Mouse (Mus musculus): Measurements from ENCODE around the gene Tmeff1.

Gene Tmeff1

DNA sequence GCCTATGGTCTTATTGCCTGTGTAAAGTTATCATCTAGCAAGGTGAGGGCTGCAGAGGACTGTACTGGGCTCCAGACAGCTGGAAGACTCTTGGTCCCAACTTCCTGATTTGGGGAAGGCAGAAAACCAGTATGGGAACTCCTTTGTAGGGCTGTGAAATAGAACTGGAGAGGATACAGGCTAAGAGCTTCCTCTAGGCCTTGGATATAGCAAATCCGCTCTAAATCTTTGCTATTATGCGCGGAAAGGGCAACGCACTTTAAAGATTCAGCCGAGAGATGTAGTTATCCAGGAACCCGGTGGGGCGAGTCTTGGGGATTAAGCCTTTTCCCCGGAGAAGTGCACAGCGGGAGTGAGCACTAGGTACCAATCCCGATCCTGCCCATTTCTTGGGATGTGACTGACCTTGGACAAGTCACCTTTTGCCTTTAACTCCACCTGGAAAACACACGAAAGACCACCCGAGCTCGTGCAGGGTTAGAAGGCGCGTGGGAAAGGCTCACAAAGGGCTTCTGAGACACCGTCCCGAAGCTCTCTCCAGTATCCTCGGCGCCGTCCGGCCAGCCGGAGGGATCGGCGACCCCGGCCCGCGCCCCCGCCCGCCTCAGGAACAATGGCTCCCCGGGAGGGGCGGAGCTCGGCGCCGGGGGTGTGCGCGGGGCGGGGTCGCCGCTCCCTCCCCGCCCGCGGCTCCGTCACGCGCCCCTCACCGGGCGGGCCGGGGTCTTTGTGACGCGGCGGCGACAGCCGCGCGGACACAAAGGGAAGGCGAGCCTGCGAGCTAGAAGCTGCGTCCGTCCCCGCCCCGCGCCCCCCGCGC, at the start of gene Tmeff1:
TSS of gene Tmeff1 (plus strand) at position 754 of the 820 bp plus-strand sequence.
- DNase-seq (ENCODE audit: low spot score) = no peak

DNA sequence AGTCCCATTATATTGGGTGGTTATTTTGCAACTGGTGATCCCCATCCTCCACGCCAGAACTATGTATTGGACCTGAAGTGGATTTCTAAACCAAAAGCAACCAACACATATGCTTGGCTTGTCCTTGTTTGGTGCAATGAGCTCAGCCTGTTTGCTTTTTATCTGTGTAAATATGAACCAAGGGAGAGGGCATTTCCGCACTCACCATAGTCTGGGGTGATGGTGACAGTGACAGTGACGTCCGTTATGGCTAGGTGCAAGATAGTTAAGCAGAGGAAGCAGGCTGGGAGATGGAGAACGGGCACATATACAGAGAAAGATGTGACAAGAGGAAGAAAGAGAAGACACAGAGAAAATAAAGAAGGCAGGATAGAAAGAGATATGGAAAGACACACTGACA, 48.7 kb upstream of the Tmeff1 start:
- DNase-seq (ENCODE audit: low spot score) = no peak

DNA sequence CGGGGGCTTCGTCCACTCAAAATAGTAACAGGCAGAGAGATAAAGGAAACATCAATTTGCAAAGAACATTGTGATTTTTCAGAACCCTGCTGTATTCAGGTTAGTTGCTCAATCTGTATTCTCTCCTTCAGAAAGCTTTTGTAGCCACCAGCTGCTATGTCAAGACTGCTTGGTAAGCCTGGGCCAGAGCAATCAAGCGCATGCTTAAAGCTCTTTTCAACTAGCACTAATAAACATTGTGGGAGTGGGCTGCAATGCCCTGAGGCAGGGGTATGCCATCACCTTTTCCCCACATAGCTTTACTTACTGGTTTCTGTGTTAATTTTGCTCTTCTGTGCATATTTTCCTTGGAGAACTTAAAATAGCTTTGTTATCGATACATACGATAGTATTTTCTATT, 48.0 kb upstream of the Tmeff1 start:
- DNase-seq (ENCODE audit: low spot score) = no peak

DNA sequence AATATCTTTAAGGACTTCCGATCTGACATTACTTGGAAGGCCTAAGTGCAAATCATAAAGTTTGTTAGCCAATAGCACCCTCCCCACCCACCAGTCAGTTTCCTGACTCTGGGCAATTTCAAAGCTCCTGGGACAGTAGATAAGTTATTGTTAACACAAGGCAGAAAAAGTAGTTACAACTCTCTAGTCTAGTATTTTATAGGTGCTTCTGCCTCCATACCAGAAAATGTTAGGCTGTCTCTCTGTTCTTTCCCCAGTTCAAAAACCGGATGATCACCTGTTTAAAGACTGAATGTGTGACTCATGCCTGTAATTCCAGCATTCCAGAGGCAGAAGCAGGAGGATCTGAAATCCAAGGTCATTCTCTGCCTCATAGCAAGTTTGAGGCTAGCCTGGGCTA, 46.4 kb upstream of the Tmeff1 start:
- DNase-seq (ENCODE audit: low spot score) = no peak

DNA sequence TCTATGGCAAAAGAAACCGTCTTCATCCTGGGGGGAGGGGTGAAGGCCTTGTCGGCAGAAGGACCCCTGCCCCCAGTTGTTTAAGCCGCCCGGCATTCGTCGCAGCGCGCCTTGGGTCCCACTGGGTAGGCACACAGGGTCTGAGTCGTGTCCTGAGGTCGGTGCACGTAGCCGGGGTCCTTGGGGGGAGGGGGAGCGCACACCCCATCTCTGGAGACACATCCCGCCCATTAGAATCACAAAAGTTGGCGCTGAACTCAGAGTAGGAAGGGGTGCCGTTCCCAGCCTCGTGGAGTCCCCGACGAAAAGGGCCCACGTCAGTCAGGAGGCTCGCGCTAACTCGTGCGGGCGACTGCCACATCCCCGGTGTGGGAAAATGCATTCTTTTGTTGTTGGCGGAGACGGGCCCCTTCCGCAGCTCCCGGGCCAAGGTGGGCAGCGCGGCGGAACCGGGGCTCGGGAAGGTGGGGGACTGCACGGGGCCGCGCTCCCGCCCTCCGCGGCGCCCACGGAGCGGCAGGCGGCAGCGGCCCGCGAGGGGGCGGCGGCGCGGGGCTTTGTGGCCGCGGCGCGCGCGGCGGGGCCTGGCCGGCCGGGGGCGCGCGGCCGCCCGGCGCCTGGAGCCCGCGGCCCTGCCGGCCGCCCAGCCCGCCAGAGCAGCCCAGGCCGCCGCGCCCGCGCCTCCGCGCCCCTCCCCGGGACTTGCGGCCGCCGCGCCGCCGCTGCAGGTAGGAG, 45.0 kb upstream of the Tmeff1 start, which contains the start of gene Msantd3:
TSS of gene Msantd3 (plus strand) at position 95 of the 735 bp plus-strand sequence.
- peak; percentile 11 for DNase-seq (ENCODE audit: low spot score)

DNA sequence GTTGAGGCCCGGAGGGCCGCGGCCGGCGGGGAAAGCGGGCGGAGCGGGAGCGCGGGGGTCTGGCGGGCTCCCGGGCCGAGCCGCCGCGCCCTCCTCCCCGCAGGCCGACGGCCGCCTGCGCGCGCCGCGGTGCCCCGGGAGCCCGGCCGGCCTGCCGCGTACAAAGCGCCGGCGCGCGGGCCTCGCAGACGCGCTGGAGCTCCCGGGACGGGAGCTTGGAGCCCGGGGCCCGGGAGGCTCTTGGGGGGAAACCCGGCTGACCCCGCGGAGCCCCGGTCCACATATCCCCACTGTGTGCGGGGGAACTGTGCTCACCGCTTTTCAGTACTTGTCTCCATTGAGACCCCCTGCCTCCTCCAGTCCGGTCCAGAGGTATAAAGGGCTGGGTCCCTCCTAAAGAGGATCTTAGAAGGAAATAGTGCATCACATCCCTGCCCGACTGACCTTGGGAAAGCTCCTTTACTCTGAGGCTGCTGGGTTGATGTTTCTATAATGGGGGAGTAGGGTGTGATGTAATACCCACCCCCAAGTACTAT, 44.3 kb upstream of the Tmeff1 start:
- no peak for DNase-seq (ENCODE audit: low spot score)

DNA sequence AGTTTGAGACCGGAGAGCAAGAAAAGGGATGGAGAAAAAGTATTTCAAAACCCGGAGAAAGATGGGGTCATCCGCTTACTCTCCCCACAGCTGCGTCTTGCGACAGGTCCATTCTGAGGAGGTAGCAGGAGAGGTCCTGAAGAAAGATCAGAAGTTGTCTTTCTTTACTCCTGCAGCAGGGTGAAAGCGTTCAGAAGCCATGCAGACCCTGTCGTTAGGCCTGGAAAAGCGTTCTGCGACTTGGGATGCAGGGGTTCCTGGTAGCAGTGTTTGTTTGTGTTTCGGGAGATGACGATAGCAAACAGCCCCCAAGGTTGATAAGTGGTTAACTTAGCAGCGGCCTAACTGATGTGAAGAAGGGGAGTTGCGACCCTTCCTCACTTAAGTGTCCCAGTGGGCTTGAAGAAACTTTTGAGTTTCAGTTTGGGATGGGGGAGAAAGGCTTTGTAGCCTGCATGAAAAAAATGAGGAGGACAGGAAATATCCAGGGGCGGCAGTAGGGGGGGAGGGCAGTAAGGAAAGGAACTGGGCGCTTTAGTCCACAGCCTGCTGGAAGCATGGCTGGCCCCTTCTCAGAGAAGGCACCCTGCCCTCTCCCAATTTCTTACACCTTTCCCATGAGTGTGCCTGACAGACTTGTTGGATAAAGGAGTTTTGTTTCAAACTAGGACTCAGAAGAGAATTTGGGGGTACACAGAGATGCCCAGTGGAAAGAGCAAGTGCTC, 43.3 kb upstream of the Tmeff1 start:
- no peak for DNase-seq (ENCODE audit: low spot score)

DNA sequence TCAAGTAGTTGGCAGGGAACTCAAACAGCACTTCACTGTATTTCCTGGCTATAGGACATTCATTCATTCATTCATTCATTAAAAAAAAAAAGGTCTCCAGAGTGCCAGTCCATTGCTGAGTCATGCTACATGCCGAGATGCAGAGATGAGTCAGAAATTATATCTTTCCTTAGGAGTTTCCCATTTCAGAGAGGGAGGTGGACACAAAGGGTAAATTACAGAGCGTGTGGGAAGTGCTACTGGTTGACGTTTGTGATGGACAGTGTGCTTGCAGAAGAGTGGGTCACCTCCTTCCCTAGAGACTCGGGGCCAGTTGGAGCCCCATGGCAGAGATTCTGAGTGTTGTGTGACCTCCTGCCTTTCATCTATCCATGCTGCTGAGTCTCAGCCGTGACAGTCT, 42.6 kb upstream of the Tmeff1 start:
- DNase-seq (ENCODE audit: low spot score) = no peak

DNA sequence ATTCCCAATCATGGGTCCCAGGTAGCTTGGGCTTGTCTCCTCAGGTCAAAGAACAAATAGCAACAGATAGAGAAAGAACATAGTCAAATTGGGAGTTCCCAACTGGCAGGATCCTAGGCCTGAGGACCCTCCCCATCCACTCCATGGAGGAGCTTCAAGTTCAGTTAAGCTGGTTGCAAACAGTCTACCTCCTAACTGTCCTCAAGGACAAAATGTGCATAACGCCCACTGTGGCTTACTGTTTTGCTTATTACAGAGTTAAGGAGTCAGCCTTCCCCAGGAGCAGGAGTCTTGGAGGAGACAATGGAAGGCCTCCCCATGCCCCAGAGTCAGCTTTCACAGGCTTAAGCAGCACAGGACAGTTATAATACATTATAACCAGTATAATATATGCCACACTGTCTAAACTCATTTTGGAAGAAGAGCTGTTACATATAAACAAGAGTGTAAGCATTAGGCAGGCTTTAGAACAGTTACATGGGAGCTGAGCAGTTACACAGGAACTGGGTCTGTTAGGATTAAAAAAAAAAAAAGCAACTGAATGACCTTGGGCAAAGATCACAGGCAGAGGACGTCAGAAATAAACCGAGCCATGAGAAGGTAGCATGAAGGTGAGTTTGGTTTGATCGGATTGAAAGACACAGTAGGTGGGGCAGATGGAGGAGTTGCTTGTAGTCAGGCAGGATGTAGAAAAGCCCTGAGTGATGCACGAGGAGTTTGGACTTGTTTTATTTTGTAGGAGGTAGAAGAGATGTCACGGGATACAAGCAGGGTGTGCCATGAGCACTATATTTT, 41.7 kb upstream of the Tmeff1 start:
- no peak for DNase-seq (ENCODE audit: low spot score)

DNA sequence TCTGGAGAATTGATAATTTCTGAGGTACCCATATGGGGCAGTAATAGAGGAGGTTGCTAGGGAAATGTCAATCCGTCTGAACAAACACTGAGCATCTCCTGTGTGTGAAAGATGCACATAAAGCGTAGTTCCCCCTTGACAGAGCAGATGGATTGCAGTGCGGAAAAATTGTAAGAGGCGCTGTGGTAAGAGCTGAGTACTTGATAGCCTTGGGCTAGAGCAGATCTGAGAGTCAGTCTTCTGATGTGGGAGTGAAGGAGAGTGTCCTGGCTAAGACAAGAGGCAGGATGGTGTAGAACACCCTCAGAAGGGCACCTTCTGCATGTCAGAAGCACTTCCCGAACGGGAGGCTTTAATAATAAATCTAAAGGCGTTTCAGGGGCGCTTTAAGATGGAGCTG, 40.8 kb upstream of the Tmeff1 start:
- DNase-seq (ENCODE audit: low spot score) = no peak

DNA sequence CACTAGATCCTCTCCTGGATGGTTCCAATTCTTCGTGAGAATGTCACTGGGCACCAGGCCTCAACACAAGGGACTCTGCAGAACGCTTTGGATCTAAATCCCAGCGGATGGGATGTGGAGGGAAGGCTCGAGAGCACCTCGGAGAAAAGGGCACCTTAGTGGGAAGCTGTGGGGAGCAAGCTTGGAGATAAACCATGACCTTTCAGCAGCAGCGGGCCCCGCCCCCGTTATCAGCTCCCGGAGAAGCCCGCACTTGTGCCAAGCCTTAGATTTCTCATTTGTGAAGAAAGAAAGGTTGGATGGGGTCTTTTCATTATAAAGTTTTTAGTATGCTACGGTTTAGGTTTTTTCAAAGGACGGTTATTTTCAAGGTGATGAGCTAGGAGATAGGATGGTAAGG, 39.0 kb upstream of the Tmeff1 start:
- DNase-seq (ENCODE audit: low spot score) = no peak

DNA sequence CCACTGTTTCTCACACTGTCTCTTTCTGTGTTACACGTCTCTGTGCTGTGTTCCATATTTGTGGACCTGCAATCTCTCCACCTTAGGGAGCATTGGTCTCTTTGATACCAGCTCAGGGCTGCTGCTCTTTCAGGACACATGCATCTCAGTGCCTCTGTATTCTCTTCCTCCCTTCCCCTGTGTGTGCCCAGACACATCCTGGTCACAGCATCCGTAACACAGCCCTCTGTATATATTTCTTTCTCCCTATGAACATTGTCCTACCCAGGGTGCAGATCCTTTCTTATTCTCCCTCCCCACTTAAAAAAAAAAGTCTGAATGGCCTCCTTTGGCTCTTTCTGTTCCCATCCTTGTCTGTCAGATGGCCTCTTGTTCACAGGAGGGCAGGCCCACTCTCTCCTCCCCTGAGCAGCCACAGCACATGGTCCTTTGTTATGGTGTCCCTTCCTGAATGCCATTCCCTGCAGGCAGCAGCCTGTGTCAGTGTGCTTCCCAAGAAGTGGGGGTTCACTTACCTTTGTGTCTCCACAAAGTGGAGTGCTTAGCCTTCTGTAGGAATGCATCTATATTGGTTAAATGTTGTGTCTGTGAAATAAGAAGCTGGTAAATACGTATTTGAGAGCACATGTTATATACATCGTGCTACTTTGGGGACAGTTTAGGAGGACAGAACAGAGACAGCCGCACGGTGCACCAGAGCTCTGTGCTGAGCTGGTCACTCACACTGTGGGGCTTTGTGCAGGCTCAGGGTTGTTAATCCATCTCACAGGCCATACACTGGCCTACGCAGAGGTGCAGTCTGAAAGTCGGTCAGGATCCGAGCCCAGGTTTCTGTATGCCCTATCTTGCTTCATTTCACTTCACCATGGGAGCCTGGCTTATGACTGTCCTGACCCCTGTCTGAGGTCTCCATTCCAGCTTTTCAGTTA, 38.1 kb upstream of the Tmeff1 start:
- no peak for DNase-seq (ENCODE audit: low spot score)

DNA sequence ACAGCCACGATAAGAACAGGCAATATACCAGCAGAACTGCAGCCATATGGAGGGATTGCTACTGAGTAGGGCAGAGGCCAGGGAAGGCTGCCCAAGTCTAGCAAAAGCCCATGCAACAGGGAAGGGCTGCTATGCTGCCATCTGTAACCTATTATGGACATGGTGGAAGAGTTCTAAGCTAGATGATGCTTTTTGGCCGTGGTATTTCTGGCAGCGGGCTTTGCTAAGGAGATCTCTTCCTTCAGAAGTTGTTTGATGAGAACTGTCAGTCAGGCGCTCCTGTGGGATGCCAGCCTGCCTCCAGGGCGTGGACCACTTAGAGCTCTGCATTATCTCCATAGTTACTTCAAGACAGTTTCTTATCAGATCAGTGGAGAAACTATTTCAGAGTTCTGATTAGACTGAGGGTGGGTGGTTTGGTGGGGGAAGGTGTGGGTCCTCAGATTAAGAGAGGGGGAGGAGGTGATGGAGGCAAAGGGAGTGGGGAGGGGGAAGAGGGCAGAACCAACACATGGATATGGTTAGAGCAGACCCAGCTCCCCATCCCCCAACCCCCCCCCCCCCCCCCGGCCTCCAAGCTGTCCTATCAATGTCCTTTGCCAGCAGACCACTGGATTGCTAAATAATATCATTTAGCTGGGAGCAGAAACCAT, 36.5 kb upstream of the Tmeff1 start:
- DNase-seq (ENCODE audit: low spot score) = no peak

DNA sequence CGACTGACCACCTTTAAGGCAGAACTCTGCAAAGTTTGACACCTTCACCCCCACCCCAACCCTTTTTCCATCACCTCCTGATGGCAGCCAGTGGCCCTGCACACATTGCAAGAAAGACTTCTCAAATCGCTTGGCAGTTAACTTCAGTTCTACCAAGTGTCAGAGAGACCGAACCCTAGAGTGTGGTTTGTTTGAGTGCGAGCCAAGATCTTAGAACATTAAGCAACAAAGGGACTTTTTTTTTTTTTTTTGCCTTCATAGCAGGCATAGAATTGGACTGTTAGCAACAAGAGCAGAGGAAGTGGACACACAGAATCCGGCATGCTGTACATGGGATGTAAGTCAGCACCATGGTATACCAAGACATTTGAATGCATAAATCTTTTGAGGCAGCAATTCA, 35.3 kb upstream of the Tmeff1 start:
- DNase-seq (ENCODE audit: low spot score) = no peak

DNA sequence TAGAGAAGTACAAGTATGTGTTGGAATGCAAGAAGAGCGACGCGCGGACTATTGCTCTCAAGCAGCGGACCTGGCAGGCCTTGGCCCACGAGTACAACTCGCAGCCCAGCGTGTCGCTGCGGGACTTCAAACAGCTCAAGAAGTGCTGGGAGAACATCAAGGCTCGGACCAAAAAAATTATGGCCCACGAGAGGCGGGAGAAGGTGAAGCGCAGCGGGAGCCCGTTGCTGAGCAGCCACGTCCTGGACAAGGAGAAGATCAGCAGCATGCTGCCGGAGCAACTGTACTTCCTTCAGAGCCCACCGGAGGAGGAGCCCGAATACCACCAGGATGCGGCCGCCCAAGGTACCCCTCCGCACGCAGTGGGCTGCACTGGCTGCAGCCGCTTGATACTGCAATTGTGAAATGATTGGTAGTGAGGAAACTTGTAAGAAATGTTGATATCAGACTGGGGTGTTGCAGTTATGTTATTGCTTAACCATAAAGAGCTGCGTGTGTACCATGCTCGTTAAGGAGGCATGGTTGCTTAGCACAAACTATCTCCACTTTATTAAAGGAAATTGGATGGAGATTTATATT, 32.4 kb upstream of the Tmeff1 start:
- no peak for DNase-seq (ENCODE audit: low spot score)

DNA sequence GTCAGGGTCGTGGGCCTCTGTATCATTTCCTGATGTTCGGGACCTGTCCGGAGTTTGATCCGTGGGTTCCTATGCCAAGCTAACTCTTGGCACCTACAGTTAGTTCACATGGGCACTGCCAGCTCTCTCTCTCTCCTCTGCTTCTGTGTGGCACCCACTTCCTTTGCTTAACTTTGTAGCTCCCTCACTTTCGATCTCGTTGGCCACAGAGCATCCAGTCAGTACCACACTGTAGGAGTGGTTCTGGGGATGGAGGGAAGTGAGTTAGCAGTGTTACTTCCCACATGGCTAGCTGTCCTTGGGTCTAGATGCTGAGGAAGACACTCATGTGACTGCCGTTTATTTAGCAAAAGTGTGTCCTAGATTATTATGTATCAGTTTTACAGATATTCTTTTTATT, 30.8 kb upstream of the Tmeff1 start:
- DNase-seq (ENCODE audit: low spot score) = no peak

DNA sequence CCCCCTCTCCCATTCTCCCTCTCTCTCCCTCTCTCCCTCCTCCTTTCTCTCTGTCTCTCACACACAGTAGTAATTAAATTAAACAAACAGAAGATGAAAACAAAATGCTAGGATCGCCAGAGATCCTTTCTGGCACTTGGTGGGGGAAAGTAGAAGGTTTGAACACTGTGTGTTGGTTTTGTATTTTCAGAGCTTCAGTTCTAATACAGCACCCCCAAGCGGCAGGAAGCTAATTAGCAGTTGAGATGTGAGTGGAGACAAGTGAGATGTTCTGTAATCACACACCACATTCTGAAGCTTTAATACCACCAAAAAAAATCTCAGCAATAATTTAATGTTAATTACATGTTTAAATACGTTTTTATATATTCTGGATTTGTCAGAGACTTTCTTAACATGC, 29.2 kb upstream of the Tmeff1 start:
- no peak for DNase-seq (ENCODE audit: low spot score)

DNA sequence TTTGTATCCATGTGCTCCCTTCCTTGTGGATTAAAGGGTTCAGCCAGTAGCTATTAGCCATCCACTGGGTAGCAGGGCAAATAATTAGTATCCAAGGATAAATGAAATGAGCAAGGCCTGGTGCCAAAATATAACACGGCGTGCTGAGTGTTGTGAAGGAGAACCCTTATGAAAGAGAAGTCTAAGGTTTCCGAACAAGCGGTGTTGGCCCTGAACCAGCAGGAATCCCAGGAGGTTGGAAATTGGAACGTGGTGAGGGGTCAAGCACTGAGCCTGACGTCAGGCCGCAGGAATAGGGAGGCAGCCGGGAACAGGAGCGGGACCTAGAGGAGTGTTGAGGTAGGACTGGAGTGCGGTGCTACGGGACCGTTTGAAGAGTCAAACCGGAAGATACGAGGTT, 25.3 kb upstream of the Tmeff1 start:
- no peak for DNase-seq (ENCODE audit: low spot score)

DNA sequence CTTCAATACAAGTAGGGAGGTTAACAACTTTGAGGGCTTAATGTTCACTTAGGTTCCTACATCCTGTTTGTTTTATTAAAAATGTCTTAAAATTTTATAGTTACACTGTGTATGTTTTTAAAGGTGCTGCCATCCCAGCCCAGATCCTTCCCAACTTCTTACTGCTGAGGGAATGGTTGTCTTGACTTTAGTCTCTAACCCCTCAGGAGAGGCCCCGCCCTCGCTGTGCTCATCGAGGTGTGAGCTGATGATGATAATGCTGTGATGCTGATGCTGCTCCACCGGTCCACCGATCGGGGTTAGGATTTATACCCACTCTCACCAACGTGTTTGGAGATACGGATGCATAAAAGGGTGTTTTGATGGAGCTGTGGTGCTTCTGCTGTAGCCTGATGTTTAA, 23.1 kb upstream of the Tmeff1 start:
- no peak for DNase-seq (ENCODE audit: low spot score)

DNA sequence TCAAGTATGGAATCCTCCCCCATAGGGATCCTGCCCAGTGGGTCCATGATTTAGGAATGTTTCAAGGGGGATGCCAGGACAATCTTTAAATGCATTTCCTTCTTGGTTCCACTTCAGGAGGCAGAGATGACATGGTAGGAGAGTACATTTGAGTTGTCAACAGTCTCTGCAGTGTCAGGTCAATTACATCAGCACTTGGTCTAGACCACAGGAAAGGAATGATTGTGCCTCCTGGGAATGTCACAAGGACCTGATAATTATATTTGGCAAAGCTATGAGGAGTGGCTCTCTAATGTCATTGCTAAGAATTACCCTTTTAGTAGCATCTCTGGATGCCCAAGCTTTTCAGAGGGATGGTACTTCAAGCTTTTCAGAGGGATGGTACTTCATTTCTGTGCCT, 20.0 kb upstream of the Tmeff1 start:
- no peak for DNase-seq (ENCODE audit: low spot score)
